Mouse (Mus musculus): ENCODE measurements at regions not wholly inside any gene's neighbourhood (a gene's known extent, or its start where the extent isn't known, plus 50 kb on each side); places are given as distances from the start of the nearest gene placed in this dataset.

DNA sequence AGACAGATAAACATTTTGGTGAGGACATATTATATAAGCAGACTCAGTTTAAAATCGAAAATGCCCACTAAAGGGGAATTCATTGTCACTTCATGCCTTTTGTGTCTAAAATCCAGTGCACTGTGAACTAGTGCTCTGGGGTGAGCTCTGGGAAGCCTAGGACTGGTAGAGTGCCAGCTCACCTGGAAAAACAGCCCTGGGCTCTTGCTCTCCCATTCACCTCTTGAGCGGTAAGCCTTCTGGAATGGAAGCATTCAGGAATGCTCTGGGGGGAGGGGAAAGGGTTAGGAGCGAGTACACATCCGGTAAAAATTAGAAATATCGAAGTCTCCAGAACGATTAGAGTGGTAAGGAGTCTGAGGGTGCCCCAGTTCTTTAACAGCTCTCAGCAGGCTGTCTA, 53.4 kb upstream of the Tbl1xr1 start:
- Histone ChIP-seq H3K4me2 (ENCODE audit: low read depth, low read length) (no peak overlapping the region), H3K27ac (ENCODE audit: low read length) (no peak overlapping the region), H3K27me3 (replicated peaks; ENCODE audit: control insufficient read depth, insufficient read depth, low read length) (no peaks in the 10 kb centered on the region), H3K36me3 (ENCODE audit: control insufficient read depth, insufficient read depth, low read length) (no peaks in the 10 kb centered on the region), H3K4me1 (ENCODE audit: control insufficient read depth, insufficient read depth, low read length) (peaks cover 8% of the 10 kb centered on the region; the same call in 1 of the 2 replicates), H3K9me3 (ENCODE audit: control insufficient read depth, low read length) (no peaks in the 10 kb centered on the region), H3K9ac (ENCODE audit: low read depth, low read length) (no peak overlapping the region), H3K4me3 (ENCODE audit: low read length) (no peak overlapping the region)
- 64% methylated on average over 6 of the region's 6 CpGs for WGBS
- no peak for ATAC-seq

DNA sequence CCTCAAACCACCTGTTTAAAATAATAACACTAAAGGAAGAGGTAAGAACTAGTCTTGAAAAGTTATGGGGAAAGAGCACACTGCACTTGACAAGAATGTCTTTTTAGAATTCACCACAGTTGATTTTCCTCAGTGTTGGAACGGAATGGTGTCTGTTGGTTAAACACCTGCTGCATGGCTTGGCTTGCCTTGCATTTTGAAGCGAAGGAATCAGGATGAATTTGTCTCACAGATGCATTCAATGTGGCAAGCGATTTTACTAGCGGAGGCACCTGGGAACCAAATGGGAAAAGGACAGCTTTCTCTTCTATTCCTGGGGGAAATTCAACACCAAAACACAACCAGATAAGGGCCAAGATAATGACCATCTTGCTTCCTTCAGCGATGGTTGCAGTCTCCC, 52.9 kb upstream of the Tbl1xr1 start:
- no peak overlapping the region for H3K4me2 ChIP-seq (ENCODE audit: low read depth, low read length)
- no peak for ATAC-seq
- no peak overlapping the region for H3K4me3 ChIP-seq (ENCODE audit: low read length)
- no peaks in the 10 kb centered on the region for H3K36me3 ChIP-seq (ENCODE audit: control insufficient read depth, insufficient read depth, low read length)
- WGBS = 80% methylated on average over 5 of the region's 5 CpGs
- H3K27ac ChIP-seq (ENCODE audit: low read length) = no peak overlapping the region
- no peak overlapping the region for H3K9ac ChIP-seq (ENCODE audit: low read depth, low read length)
- peaks cover 8% of the 10 kb centered on the region; the same call in 1 of the 2 replicates for H3K4me1 ChIP-seq (ENCODE audit: control insufficient read depth, insufficient read depth, low read length)
- no peaks in the 10 kb centered on the region for H3K27me3 ChIP-seq (replicated peaks; ENCODE audit: control insufficient read depth, insufficient read depth, low read length)
- no peaks in the 10 kb centered on the region for H3K9me3 ChIP-seq (ENCODE audit: control insufficient read depth, low read length)

DNA sequence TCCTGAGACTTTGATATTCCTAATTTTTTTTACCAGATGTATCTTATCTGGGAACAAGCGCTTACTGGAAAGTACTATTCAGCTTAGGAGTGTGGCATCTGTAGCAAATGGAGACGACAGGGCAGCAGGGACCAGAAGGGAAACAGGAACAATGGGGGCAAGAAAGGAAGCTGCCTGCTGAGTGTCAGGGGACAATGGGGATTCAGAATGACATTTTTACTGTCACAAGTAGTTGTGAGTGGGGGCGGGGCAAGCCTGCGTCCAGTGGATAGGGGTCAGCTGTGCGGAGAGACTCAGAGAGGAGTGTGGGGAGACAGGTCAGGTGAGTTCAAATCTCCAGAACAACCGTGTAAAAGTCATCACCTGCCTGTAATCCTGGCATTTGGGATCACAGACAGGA, 52.3 kb upstream of the Tbl1xr1 start:
- Histone ChIP-seq H3K27ac (ENCODE audit: low read length) (no peak overlapping the region), H3K4me2 (ENCODE audit: low read depth, low read length) (no peak overlapping the region), H3K9ac (ENCODE audit: low read depth, low read length) (no peak overlapping the region), H3K9me3 (ENCODE audit: control insufficient read depth, low read length) (no peaks in the 10 kb centered on the region), H3K27me3 (replicated peaks; ENCODE audit: control insufficient read depth, insufficient read depth, low read length) (no peaks in the 10 kb centered on the region), H3K36me3 (ENCODE audit: control insufficient read depth, insufficient read depth, low read length) (no peaks in the 10 kb centered on the region), H3K4me1 (ENCODE audit: control insufficient read depth, insufficient read depth, low read length) (peaks cover 8% of the 10 kb centered on the region; the same call in 1 of the 2 replicates), H3K4me3 (ENCODE audit: low read length) (no peak overlapping the region)
- WGBS = 30% methylated on average over 6 of the region's 6 CpGs
- ATAC-seq = 0 out of 2 replicates have a peak, but pooled peaks have one; percentile 17

DNA sequence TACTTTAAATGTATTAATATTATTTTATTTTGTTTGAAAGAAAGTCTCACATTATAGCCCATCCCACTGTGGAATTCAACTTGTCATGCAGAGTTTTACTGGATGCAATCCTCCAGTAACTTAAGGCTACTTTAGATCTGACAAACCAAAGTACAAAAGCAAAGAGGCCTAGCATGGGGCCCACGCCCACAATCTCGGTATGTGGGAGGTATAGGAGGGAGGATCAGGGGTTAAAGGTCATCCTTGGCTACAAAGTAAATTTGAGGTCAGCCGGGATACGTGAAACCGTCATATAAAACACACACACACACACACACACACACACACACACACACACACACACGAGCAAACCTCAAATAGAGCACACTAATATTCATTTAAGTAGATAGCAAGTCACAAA, 51.3 kb upstream of the Tbl1xr1 start:
- Histone ChIP-seq H3K9ac (ENCODE audit: low read depth, low read length) (no peak overlapping the region), H3K4me1 (ENCODE audit: control insufficient read depth, insufficient read depth, low read length) (peaks cover 8% of the 10 kb centered on the region; the same call in 1 of the 2 replicates), H3K27me3 (replicated peaks; ENCODE audit: control insufficient read depth, insufficient read depth, low read length) (no peaks in the 10 kb centered on the region), H3K36me3 (ENCODE audit: control insufficient read depth, insufficient read depth, low read length) (no peaks in the 10 kb centered on the region), H3K9me3 (ENCODE audit: control insufficient read depth, low read length) (no peaks in the 10 kb centered on the region), H3K4me2 (ENCODE audit: low read depth, low read length) (no peak overlapping the region), H3K4me3 (ENCODE audit: low read length) (no peak overlapping the region), H3K27ac (ENCODE audit: low read length) (no peak overlapping the region)
- WGBS = 28% methylated on average over 6 of the region's 6 CpGs
- peak; percentile 83 for ATAC-seq

DNA sequence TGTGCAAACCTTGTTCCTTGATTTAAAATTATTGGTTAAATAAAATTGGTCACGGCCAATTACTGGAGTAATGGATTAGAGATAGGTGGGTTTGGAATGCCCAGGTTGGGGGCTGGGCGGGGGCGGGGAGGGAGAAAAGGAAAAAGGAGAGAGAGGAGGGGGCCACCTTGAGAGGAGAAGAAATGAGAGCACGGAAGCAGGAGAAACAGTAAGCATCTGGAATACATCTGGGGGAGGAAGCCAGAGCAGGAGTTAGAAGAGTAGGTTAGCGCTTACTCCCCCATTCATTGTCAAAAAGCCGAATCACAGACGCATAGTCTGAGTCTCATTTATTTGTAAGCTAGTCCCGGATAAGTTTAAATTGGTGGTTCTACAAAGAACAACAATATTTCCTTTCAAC, 50.8 kb upstream of the Tbl1xr1 start:
- Histone ChIP-seq H3K36me3 (ENCODE audit: control insufficient read depth, insufficient read depth, low read length) (no peaks in the 10 kb centered on the region), H3K27me3 (replicated peaks; ENCODE audit: control insufficient read depth, insufficient read depth, low read length) (no peaks in the 10 kb centered on the region), H3K27ac (ENCODE audit: low read length) (no peak overlapping the region), H3K4me3 (ENCODE audit: low read length) (no peak overlapping the region), H3K4me1 (ENCODE audit: control insufficient read depth, insufficient read depth, low read length) (peaks cover 8% of the 10 kb centered on the region; the same call in 1 of the 2 replicates), H3K9ac (ENCODE audit: low read depth, low read length) (no peak overlapping the region), H3K4me2 (ENCODE audit: low read depth, low read length) (no peak overlapping the region), H3K9me3 (ENCODE audit: control insufficient read depth, low read length) (no peaks in the 10 kb centered on the region)
- WGBS = 70% methylated on average over 8 of the region's 8 CpGs
- ATAC-seq = no peak
